In genomic region chr8:127472204-127472603, GRCm38 (mm10) we compare ENCODE assay signal across 19 mouse cellular contexts.
DNase-seq lines count a peak whose midpoint lies in the region; ATAC-seq lines count a peak whose summit lies in the region.
"Had no signal": no experiment of that assay in that cellular context is flagged by ENCODE, and none has a peak within 500 bp of the region (broad histone marks: within the 10 kb centered on the region; RNA-seq: fewer than 3 reads in every experiment).

No protein-coding gene starts in this region.

- H3K4me1 ChIP-seq in heart, embryonic 11.5 days (ENCODE audit: control insufficient read depth, insufficient read depth, low read length), result peaks cover 4% of the 10 kb centered on the region
- no peaks in the 10 kb centered on the region for H3K4me1 ChIP-seq in embryonic facial prominence, embryonic 11.5 days (ENCODE audit: control insufficient read depth, insufficient read depth, low read length)
- H3K4me1 ChIP-seq: embryonic facial prominence, embryonic 12.5 days; forebrain, embryonic 12.5 days; hindbrain, embryonic 10.5 days; neural tube, embryonic 13.5 days had no signal

- H3K9ac ChIP-seq in heart, embryonic 11.5 days (ENCODE audit: low read depth, low read length), result no peak overlapping the region
- no peak overlapping the region for H3K9ac ChIP-seq in embryonic facial prominence, embryonic 11.5 days (replicated peaks; ENCODE audit: low read length)
- H3K9ac ChIP-seq: embryonic facial prominence, embryonic 12.5 days; forebrain, embryonic 12.5 days; midbrain, embryonic 15.5 days; neural tube, embryonic 13.5 days had no signal

- no peaks in the 10 kb centered on the region for H3K27me3 ChIP-seq in heart, embryonic 11.5 days (ENCODE audit: control insufficient read depth, insufficient read depth, low read length)
- no peaks in the 10 kb centered on the region for H3K27me3 ChIP-seq in embryonic facial prominence, embryonic 11.5 days (ENCODE audit: control insufficient read depth, insufficient read depth, low read length)
- H3K27me3 ChIP-seq: embryonic facial prominence, embryonic 12.5 days; forebrain, embryonic 12.5 days; midbrain, embryonic 15.5 days; neural tube, embryonic 13.5 days had no signal

- H3K4me3 ChIP-seq in heart, embryonic 11.5 days (ENCODE audit: low read depth, low read length), result no peak overlapping the region
- H3K4me3 ChIP-seq in embryonic facial prominence, embryonic 11.5 days (ENCODE audit: low read depth, low read length), result no peak overlapping the region
- H3K4me3 ChIP-seq: embryonic facial prominence, embryonic 12.5 days; forebrain, embryonic 12.5 days; hindbrain, embryonic 10.5 days; layer of hippocampus, adult 2 months; midbrain, embryonic 15.5 days; neural tube, embryonic 13.5 days had no signal

- 15% methylated on average over 2 of the region's 2 CpGs for WGBS in heart, embryonic 11.5 days (ENCODE audit: insufficient replicate concordance)
- 46% methylated on average over 2 of the region's 2 CpGs for WGBS in embryonic facial prominence, embryonic 11.5 days

- ATAC-seq in heart, embryonic 11.5 days (replicated peaks; ENCODE audit: insufficient number of reproducible peaks, low FRiP score, low TSS enrichment), result 0 out of 2 replicates have a peak, but pooled peaks have one; percentile 35
- no peak for ATAC-seq in embryonic facial prominence, embryonic 11.5 days (replicated peaks; ENCODE audit: insufficient number of reproducible peaks, low FRiP score, low TSS enrichment, low read depth)
- ATAC-seq: hindbrain, embryonic 16.5 days; intestine, postnatal 0 days; midbrain, embryonic 15.5 days had no signal

- no peaks in the 10 kb centered on the region for H3K36me3 ChIP-seq in heart, embryonic 11.5 days (ENCODE audit: control insufficient read depth, insufficient read depth, low read length)
- H3K36me3 ChIP-seq in embryonic facial prominence, embryonic 11.5 days (replicated peaks; ENCODE audit: control insufficient read depth, insufficient read depth, low read depth, low read length), result no peaks in the 10 kb centered on the region
- H3K36me3 ChIP-seq: midbrain, embryonic 15.5 days; neural tube, embryonic 13.5 days had no signal

- no peak for DNase-seq in heart, adult 8-10 months (ENCODE audit: low spot score)
- peak; percentile 85 for DNase-seq in MN1 (ENCODE audit: low spot score)
- peak; percentile 18 for DNase-seq in embryonic facial prominence, embryonic 11.5 days (ENCODE audit: low spot score)
- DNase-seq in heart, postnatal 10 days, result peak; percentile 23 to 38
- no peak for DNase-seq in adrenal gland, adult 8-10 months
- no peak for DNase-seq in frontal cortex, postnatal 25 days (ENCODE audit: low spot score in 2 of 2)
- DNase-seq: cerebellum, adult 18-20 months; cerebellum, postnatal 25 days; lung, postnatal 4 days; thymus, postnatal 4 days had no signal

- no peaks in the 10 kb centered on the region for H3K9me3 ChIP-seq in heart, embryonic 11.5 days (replicated peaks; ENCODE audit: control insufficient read depth, low read length)
- H3K9me3 ChIP-seq in embryonic facial prominence, embryonic 11.5 days (replicated peaks; ENCODE audit: control insufficient read depth, low read length), result no peaks in the 10 kb centered on the region
- H3K9me3 ChIP-seq: embryonic facial prominence, embryonic 12.5 days; forebrain, embryonic 12.5 days; hindbrain, embryonic 10.5 days; midbrain, embryonic 15.5 days; neural tube, embryonic 13.5 days had no signal

- no peak overlapping the region for H3K27ac ChIP-seq in heart, embryonic 11.5 days (ENCODE audit: low read depth, low read length)
- no peak overlapping the region for H3K27ac ChIP-seq in embryonic facial prominence, embryonic 11.5 days (replicated peaks; ENCODE audit: low read depth, low read length)
- H3K27ac ChIP-seq: embryonic facial prominence, embryonic 12.5 days; forebrain, embryonic 12.5 days; hindbrain, embryonic 10.5 days; layer of hippocampus, adult 2 months; midbrain, embryonic 15.5 days; neural tube, embryonic 13.5 days had no signal

- no peak overlapping the region for H3K4me2 ChIP-seq in heart, embryonic 11.5 days
- H3K4me2 ChIP-seq in embryonic facial prominence, embryonic 11.5 days (ENCODE audit: low read depth, low read length), result no peak overlapping the region
- H3K4me2 ChIP-seq: embryonic facial prominence, embryonic 12.5 days; forebrain, embryonic 12.5 days; midbrain, embryonic 15.5 days; neural tube, embryonic 13.5 days had no signal

- intact Hi-C loops in heart, postnatal 10 days (cut with DNase I), result no loop called here

Comparison
In these comparisons a context has a peak if more than half of its experiments do, and no peak if none do; other contexts are left out.
1. DNase-seq: peak in MN1 (single experiment), embryonic facial prominence, embryonic 11.5 days (single experiment) and heart, postnatal 10 days (2 of 2); none in heart, adult 8-10 months (single experiment), adrenal gland, adult 8-10 months (single experiment) and frontal cortex, postnatal 25 days (0 of 2).